Mouse (Mus musculus): ENCODE measurements at regions not wholly inside any gene's neighbourhood (a gene's known extent, or its start where the extent isn't known, plus 50 kb on each side); places are given as distances from the start of the nearest gene placed in this dataset.

GRCm38 (mm10) chr4:127862875-127863274 is 107.9 kb downstream of the CK137956 start:
- DNase-seq (ENCODE audit: extremely low read depth, low read depth, low spot score): no peak

- no peak for DNase-seq (ENCODE audit: extremely low read depth, low read depth, low spot score)
Measured at GRCm38 (mm10) chr4:127861319-127862117, 109.2 kb downstream of the CK137956 start.

- DNase-seq (ENCODE audit: extremely low read depth, low read depth, low spot score): no peak
Measured at GRCm38 (mm10) chr4:127860271-127860670, 110.5 kb downstream of the CK137956 start.

GRCm38 (mm10) chr4:127859505-127859904 is 111.2 kb downstream of the CK137956 start:
- DNase-seq (ENCODE audit: extremely low read depth, low read depth, low spot score): no peak

GRCm38 (mm10) chr4:127858566-127858965 is 112.2 kb downstream of the CK137956 start:
- no peak for DNase-seq (ENCODE audit: extremely low read depth, low read depth, low spot score)

- DNase-seq (ENCODE audit: extremely low read depth, low read depth, low spot score): no peak
Measured at GRCm38 (mm10) chr4:127855836-127856235, 114.9 kb downstream of the CK137956 start.

- no peak for DNase-seq (ENCODE audit: extremely low read depth, low read depth, low spot score)
Measured at GRCm38 (mm10) chr4:127854776-127855409, 115.9 kb downstream of the CK137956 start.

GRCm38 (mm10) chr4:127849306-127849705 is 121.4 kb downstream of the CK137956 start:
- no peak for DNase-seq (ENCODE audit: extremely low read depth, low read depth, low spot score)

- no peak for DNase-seq (ENCODE audit: extremely low read depth, low read depth, low spot score)
Measured at GRCm38 (mm10) chr4:127846321-127846720, 124.4 kb downstream of the CK137956 start.

- DNase-seq (ENCODE audit: extremely low read depth, low read depth, low spot score): no peak
Measured at GRCm38 (mm10) chr4:127843421-127843820, 127.3 kb downstream of the CK137956 start.

GRCm38 (mm10) chr4:127833668-127834067 is 137.1 kb downstream of the CK137956 start:
- DNase-seq (ENCODE audit: extremely low read depth, low read depth, low spot score): no peak

GRCm38 (mm10) chr4:127826988-127827387 is 143.8 kb downstream of the CK137956 start:
- DNase-seq (ENCODE audit: extremely low read depth, low read depth, low spot score): no peak

- DNase-seq (ENCODE audit: extremely low read depth, low read depth, low spot score): no peak
Measured at GRCm38 (mm10) chr4:127819501-127819900, 151.2 kb downstream of the CK137956 start.

- no peak for DNase-seq (ENCODE audit: extremely low read depth, low read depth, low spot score)
Measured at GRCm38 (mm10) chr4:127819009-127819408, 151.7 kb downstream of the CK137956 start.

- DNase-seq (ENCODE audit: extremely low read depth, low read depth, low spot score): no peak
Measured at GRCm38 (mm10) chr4:127814631-127815030, 156.1 kb downstream of the CK137956 start.

GRCm38 (mm10) chr4:127812047-127812545 is 158.7 kb downstream of the CK137956 start:
- DNase-seq (ENCODE audit: extremely low read depth, low read depth, low spot score): no peak

GRCm38 (mm10) chr4:127810899-127811510 is 159.7 kb downstream of the CK137956 start:
- DNase-seq (ENCODE audit: extremely low read depth, low read depth, low spot score): no peak

GRCm38 (mm10) chr4:127809006-127809405 is 161.7 kb downstream of the CK137956 start:
- no peak for DNase-seq (ENCODE audit: extremely low read depth, low read depth, low spot score)

GRCm38 (mm10) chr4:127789206-127789605 is 181.5 kb downstream of the CK137956 start:
- DNase-seq (ENCODE audit: extremely low read depth, low read depth, low spot score): no peak

GRCm38 (mm10) chr4:127785786-127786185 is 185.0 kb downstream of the CK137956 start:
- peak; percentile 65 for DNase-seq (ENCODE audit: extremely low read depth, low read depth, low spot score)

- DNase-seq (ENCODE audit: extremely low read depth, low read depth, low spot score): no peak
Measured at GRCm38 (mm10) chr4:127771966-127772500, 198.7 kb downstream of the CK137956 start.

Measured in fat pad, adult 2 months (tissue).